Mouse (Mus musculus): ENCODE measurements around the gene Ctnnd2.

- no peak for TF ChIP-seq GATA1 (IDR thresholded peaks at IDR 0.05; ENCODE audit: borderline replicate concordance, low read length)
- TF ChIP-seq FLI1 (IDR thresholded peaks at IDR 0.05; ENCODE audit: low read length), result no peak
Observed at GRCm38 (mm10) chr15:30423146-30423545, 250.8 kb downstream of the Ctnnd2 start.
